Mouse (Mus musculus) forebrain, embryonic 14.5 days (tissue): ENCODE results near the gene Mrnip. TPM values are rescaled to one million over a fixed set of nuclear protein-coding genes. Genes with fewer than 3 reads are reported as not detected.

Source experiments
- ATAC-seq: fragments of 200-750 bp; cut with Nextera tagmentation; 2 replicates; pipeline ENCODE4 v1.8.0; 2017; ENCODE audit warnings: mild to moderate bottlenecking, moderate library complexity
- DNase-seq: peaks from one replicate; pipeline ENCODE4 v3.0.0-alpha.2; 2015; ENCODE audit warnings: low spot score
- H3K27ac ChIP-seq: fragments of 300-500 bp; sonication (generic); 2 replicates; pipeline ENCODE4 v1.5.1; 2014; ENCODE audit warnings: low read depth, mild to moderate bottlenecking, control low read depth, low read length, moderate library complexity
- H3K27me3 ChIP-seq: fragments of 300-500 bp; sonication (generic); replicated peaks from 2 replicates; pipeline ENCODE4 v1.6.1; 2014; ENCODE audit warnings: low read length, control low read depth, mixed read lengths; ENCODE audit not compliant: control insufficient read depth, insufficient read depth
- H3K36me3 ChIP-seq: fragments of 300-500 bp; sonication (generic); 2 replicates; pipeline ENCODE4 v1.6.1; 2014; ENCODE audit warnings: low read length, control low read depth; ENCODE audit not compliant: control insufficient read depth, insufficient read depth
- H3K4me1 ChIP-seq: fragments of 300-500 bp; sonication (generic); 2 replicates; pipeline ENCODE4 v1.6.1; 2014; ENCODE audit warnings: antibody characterized with exemption, low read length, control low read depth; ENCODE audit not compliant: control insufficient read depth, insufficient read depth
- H3K4me2 ChIP-seq: fragments of 300-500 bp; sonication (generic); 2 replicates; pipeline ENCODE4 v1.6.1; 2014; ENCODE audit warnings: mild to moderate bottlenecking, control low read depth, low read length
- H3K4me3 ChIP-seq: fragments of 300-500 bp; sonication (generic); 2 replicates; pipeline ENCODE4 v1.5.1; 2014; ENCODE audit warnings: low read depth, low read length, control low read depth
- H3K9ac ChIP-seq: fragments of 300-500 bp; sonication (generic); 2 replicates; pipeline ENCODE4 v1.6.1; 2014; ENCODE audit warnings: mild to moderate bottlenecking, low read length, control low read depth, moderate library complexity
- H3K9me3 ChIP-seq: fragments of 300-500 bp; sonication (generic); replicated peaks from 2 replicates; pipeline ENCODE4 v1.6.1; 2016; ENCODE audit warnings: low read length, control low read depth, mixed read lengths; ENCODE audit not compliant: control insufficient read depth
- WGBS: fragments of 180-500 bp; shearing (Covaris S2); extraction: QIAGEN DNeasy Blood & Tissue Kit; methylation state at CpG from one replicate; pipeline ENCODE4 v1.1.7; 2014; 5-methylcytosine and 5-hydroxymethylcytosine counted together
- polyA plus RNA-seq: library from polyadenylated mRNA; unstranded; fragments of >200 nt; fragmentation: Nextera tagmentation; extraction: Ambion mirVana; gene quantifications from 2 replicates; pipeline ENCODE4 v1.2.1, GENCODE M21; 2014

Mrnip gene
- polyA plus RNA-seq, 1 experiment from 2014 or later: 41.5 TPM

DNA sequence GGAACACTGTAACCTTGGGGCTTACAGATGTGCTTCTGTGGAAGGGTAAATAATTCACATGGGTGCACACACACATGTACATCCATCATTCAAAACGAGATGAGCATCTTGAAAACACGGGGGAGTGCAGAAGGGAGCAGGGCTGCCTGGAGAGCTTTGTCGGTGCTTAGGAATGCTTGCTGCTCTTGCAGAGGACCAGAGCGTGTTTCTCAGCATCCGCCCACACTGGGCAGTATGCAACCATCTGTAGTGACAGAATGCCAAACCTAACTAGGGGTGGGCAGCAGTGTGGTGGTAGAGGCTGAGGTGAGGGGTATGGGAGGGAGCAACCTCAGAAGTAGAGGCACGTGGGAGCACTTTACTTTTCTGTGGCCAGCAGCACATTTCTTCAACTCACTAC, 2.9 kb downstream of the Mrnip start:
- no peak for DNase-seq
- ATAC-seq: no peak
- no peak overlapping the region for H3K27ac ChIP-seq

DNA sequence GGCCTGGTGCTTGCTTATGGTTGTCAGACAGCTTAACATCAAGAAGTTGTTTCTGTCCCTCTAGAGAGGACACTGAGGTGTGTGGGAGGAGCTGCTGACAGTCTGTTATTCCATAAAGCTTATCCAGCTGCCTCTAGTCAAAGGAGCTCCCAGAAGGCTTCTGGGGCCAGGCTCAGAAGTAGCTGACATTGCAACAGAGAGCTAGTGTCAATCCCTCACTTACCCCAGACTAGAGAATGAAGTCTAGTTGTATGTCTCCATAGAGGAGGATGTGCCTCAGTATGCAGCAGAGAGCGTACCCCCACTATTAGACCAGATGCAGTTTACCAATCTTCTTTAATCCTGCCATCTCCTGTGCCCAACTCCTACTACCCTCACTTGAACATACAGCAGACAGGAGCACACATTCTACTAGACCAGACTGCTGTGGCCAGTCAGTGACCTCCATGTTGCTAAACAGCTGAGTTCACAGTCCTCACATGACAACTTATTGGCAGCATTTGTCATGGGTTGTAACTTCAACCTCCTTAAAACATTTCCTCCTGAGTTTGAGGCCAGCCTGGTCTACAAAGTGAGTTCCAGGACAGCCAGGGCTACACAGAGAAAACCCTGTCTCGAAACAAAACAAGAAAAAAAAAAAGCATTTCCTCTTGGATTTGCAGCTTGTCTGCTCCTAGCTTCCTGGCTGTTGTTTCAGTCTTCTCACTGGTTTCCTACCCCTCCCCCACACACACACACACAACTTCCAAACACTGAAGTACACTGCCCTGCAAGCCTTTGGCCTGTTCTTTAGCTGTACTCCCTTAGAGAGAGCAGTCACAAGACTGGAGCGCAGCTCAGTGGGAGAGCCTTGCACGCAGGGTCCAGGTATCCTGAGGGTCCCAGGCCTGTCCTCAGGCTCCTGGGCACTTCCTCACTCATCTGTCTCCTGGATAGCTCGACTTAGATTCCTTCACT, 4.6 kb downstream of the Mrnip start:
- H3K4me2 ChIP-seq: no peak overlapping the region
- DNase-seq (no peak), ATAC-seq (no peak)
- H3K36me3 ChIP-seq: peaks cover 41% of the 10 kb centered on the region
- peaks cover 6% of the 10 kb centered on the region; the same call in 1 of the 2 replicates for H3K4me1 ChIP-seq
- no peak overlapping the region for H3K4me3 ChIP-seq
- no peak overlapping the region for H3K27ac ChIP-seq
- H3K9me3 ChIP-seq: no peaks in the 10 kb centered on the region
- 83% methylated on average over 5 of the region's 5 CpGs for WGBS
- H3K27me3 ChIP-seq: no peaks in the 10 kb centered on the region
- no peak overlapping the region for H3K9ac ChIP-seq

More for the DNA sequence above, 2.9 kb downstream of the Mrnip start:
- 80% methylated on average over 6 of the region's 6 CpGs for WGBS
- no peaks in the 10 kb centered on the region for H3K9me3 ChIP-seq
- H3K27me3 ChIP-seq: no peaks in the 10 kb centered on the region
- H3K9ac ChIP-seq: no peak overlapping the region
- H3K4me3 ChIP-seq: no peak overlapping the region
- H3K4me2 ChIP-seq: no peak overlapping the region
- H3K4me1 ChIP-seq: peaks cover 6% of the 10 kb centered on the region; the same call in 1 of the 2 replicates
- H3K36me3 ChIP-seq: peaks cover 31% of the 10 kb centered on the region

DNA sequence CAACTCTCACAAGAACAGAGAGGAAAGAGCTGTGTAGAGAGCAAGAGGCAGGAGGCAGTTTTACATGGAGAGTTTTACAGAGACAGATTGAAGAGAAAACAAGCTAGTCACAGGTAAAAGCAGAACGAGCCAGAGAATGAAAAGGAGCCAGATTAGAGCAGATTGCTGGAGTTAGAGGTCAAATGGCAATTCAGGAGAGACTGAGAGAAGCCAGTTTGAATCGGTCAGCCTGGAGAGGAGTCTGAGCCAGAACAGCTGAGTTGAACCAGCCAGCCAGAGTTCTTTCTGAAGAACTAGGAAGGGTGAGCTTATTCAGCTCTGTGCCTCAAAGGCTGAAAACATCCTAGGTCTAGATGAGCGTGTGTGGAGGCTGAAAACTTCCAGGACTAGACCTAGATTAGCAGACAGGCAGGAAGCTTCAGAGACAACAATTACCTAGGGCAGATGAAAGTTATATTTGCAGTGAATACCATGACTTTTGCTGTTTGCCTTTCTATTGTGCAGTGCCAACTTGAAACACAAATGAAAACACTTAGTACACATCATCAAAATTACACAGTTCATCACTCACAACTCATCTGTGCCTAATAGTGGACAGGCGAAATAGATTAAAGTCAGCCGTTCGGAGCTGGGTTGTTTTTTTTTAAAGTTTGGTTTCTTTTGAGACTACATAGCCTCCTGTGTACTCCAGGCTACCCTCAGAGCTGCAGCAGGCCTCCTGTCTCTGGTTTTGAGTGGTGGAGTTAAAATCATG, 6.4 kb downstream of the Mrnip start:
- no peaks in the 10 kb centered on the region for H3K27me3 ChIP-seq
- H3K27ac ChIP-seq: no peak overlapping the region
- H3K4me2 ChIP-seq: no peak overlapping the region
- H3K4me3 ChIP-seq: no peak overlapping the region
- no peaks in the 10 kb centered on the region for H3K9me3 ChIP-seq
- 81% methylated on average over 6 of the region's 6 CpGs for whole genome bisulfite sequencing
- ATAC-seq (no peak), DNase-seq (no peak)
- peaks cover under 1% of the 10 kb centered on the region; the same call in 1 of the 2 replicates for H3K4me1 ChIP-seq
- no peak overlapping the region for H3K9ac ChIP-seq
- peaks cover 44% of the 10 kb centered on the region for H3K36me3 ChIP-seq

DNA sequence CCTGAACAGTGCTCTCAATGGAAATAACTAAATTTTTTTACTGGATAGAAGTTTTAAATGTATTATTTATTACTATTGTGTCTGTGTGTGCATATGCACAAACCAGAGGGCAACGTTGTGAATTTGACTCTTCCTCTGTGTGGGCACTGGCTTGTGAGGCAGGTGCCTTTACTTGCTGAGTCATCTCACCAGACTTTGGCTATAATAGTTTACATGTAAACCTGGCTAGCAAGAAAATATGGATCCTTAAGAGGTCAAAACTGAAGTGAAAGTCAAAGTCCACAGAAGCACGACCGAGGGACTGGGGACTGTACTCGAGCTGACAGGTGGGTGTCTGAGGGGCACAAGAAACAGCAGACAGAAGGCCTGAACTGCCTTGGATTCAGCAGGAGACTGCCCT, 8.5 kb downstream of the Mrnip start:
- H3K36me3 ChIP-seq: peaks cover 38% of the 10 kb centered on the region
- no peaks in the 10 kb centered on the region for H3K4me1 ChIP-seq
- DNase-seq: no peak
- ATAC-seq: no peak
- no peak overlapping the region for H3K27ac ChIP-seq
- H3K9me3 ChIP-seq: no peaks in the 10 kb centered on the region
- no peak overlapping the region for H3K9ac ChIP-seq
- 87% methylated on average over 4 of the region's 4 CpGs for WGBS
- H3K27me3 ChIP-seq: no peaks in the 10 kb centered on the region
- H3K4me3 ChIP-seq: no peak overlapping the region
- no peak overlapping the region for H3K4me2 ChIP-seq

DNA sequence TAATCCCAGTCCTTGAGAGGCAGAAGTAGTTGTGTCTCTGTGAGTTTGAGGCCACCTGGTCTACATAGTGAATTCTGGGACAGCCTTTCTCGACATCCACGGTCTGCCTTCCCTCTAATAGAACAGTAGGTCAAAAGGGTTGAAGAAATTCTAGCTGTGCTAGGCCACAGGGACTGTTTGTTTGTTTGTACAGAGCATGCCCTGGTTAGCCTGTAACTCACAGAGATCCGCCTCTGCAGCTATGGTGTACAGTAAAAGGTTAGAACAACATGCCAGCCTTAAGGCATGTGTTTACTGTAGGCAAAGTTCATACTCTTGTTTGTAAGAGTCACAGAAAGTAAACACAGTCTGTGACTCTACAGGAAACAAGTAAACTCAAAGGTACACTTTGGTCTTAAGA, 10.5 kb downstream of the Mrnip start:
- Histone ChIP-seq H3K27ac (no peak overlapping the region), H3K9me3 (no peaks in the 10 kb centered on the region), H3K27me3 (no peaks in the 10 kb centered on the region), H3K4me2 (no peak overlapping the region), H3K36me3 (peaks cover 29% of the 10 kb centered on the region), H3K4me1 (no peaks in the 10 kb centered on the region), H3K4me3 (no peak overlapping the region), H3K9ac (no peak overlapping the region)
- WGBS: 92% methylated on average over 3 of the region's 3 CpGs
- no peak for DNase-seq
- no peak for ATAC-seq

DNA sequence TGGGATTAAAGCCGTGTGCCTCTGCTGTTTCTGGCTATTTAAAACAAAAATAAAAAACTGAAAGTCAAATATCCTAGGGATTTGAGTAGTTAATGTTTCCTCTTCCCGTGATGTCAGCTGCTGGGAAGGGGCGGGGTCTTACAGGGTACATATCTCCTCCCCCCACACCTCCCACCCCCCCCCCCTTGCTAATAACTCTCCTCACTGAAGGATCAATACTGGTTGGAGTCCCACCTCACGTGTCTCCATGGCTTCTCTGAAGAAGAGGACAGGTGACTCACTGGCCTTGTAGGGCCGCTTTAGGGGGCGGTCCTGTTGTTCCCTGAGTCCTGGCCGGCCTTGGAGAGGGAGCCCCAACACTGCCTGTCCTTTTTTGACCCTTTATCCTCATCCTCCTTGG, 14.4 kb downstream of the Mrnip start:
- H3K36me3 ChIP-seq: peaks cover 16% of the 10 kb centered on the region
- no peaks in the 10 kb centered on the region for H3K27me3 ChIP-seq
- ATAC-seq (no peak), DNase-seq (no peak)
- WGBS: 83% methylated on average over 7 of the region's 7 CpGs
- no peak overlapping the region for H3K4me3 ChIP-seq
- H3K4me2 ChIP-seq: no peak overlapping the region
- no peak overlapping the region for H3K9ac ChIP-seq
- no peak overlapping the region for H3K27ac ChIP-seq
- H3K4me1 ChIP-seq: no peaks in the 10 kb centered on the region
- H3K9me3 ChIP-seq: no peaks in the 10 kb centered on the region

DNA sequence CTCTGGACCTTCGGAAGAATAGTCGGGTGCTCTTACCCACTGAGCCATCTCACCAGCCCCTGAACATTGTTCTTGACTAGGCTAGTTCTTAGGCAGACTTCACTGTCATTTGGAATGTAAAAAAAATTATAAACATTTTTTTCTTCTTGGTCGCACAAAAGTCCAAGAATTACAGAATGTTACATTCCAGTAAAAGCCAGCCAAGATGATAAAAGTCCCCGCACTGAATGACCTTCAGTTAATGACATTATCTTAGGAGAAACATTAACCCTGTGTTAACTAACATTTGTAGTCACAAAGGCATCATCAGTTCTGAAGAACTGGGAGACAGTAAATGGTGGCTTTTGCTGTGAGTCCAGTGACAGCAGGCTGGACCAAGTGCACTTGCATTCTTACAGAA, 16.1 kb downstream of the Mrnip start:
- Histone ChIP-seq H3K27ac (no peak overlapping the region), H3K4me2 (no peak overlapping the region), H3K36me3 (peaks cover 16% of the 10 kb centered on the region), H3K9me3 (no peaks in the 10 kb centered on the region), H3K4me1 (no peaks in the 10 kb centered on the region), H3K4me3 (no peak overlapping the region), H3K9ac (no peak overlapping the region), H3K27me3 (no peaks in the 10 kb centered on the region)
- DNase-seq (no peak), ATAC-seq (no peak)
- WGBS: 91% methylated on average over 4 of the region's 4 CpGs

DNA sequence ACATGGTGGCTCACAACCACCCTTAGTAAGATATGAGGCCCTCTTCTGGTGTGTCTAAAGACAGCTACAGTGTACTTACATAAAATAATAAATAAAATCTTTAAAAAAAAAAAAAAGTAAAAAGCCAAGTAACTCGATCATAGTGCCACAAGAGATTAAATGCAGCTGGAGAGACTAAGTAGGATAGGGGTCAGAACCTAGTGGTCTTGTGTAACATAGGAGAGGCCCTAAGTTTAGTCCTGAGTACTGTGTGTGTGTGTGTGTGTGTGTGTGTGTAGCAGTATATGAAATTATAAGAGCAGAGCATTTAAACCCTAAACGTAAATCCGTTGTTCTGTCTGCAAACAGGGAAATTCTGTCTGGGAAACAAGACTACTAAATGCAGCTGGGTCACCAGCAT, 18.0 kb downstream of the Mrnip start:
- no peak for ATAC-seq
- H3K4me2 ChIP-seq: no peak overlapping the region
- peaks cover 30% of the 10 kb centered on the region for H3K36me3 ChIP-seq
- no peak overlapping the region for H3K9ac ChIP-seq
- no peak for DNase-seq
- no peak overlapping the region for H3K27ac ChIP-seq
- 96% methylated on average over 3 of the region's 3 CpGs for WGBS
- H3K4me3 ChIP-seq: no peak overlapping the region
- H3K9me3 ChIP-seq: no peaks in the 10 kb centered on the region
- H3K27me3 ChIP-seq: no peaks in the 10 kb centered on the region
- no peaks in the 10 kb centered on the region for H3K4me1 ChIP-seq

DNA sequence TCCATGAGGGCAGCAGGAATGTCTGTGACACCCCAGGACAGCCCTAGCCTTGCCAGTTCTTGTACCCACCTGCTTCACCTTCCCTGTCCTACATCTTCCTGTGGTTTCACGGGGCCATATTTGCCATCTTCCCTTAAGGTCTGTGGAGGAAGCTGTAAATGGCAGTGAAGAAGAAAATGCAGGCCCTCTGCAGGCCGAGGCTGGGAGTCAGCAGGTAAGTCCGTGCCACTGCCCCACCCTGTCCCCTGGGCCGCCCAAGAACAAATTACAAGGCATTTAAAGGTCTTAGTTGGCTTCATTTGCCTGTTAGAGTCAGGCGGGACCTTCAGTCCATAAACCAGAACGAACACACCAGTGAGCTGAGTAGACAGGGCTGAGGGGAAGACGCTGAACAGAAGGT, 19.8 kb downstream of the Mrnip start:
- Histone ChIP-seq H3K9me3 (no peaks in the 10 kb centered on the region), H3K36me3 (peaks cover 43% of the 10 kb centered on the region), H3K4me3 (no peak overlapping the region), H3K27me3 (no peaks in the 10 kb centered on the region), H3K4me2 (no peak overlapping the region), H3K9ac (no peak overlapping the region), H3K4me1 (no peaks in the 10 kb centered on the region), H3K27ac (no peak overlapping the region)
- no peak for DNase-seq
- ATAC-seq: no peak
- WGBS: 86% methylated on average over 7 of the region's 7 CpGs
